Mouse (Mus musculus) embryonic facial prominence, embryonic 11.5 days (tissue): ENCODE data around the gene Rho. TPM values are rescaled to one million over a fixed set of nuclear protein-coding genes. Genes with fewer than 3 reads are reported as not detected.

Experiments used
- ATAC-seq: fragments of 200-750 bp; cut with Nextera tagmentation; replicated peaks from 2 replicates; pipeline ENCODE4 v1.8.0; 2017; ENCODE audit warnings: low read depth; ENCODE audit not compliant: insufficient number of reproducible peaks, low FRiP score, low TSS enrichment
- DNase-seq: peaks from one replicate; pipeline ENCODE4 v3.0.0-alpha.2; 2015; ENCODE audit warnings: low spot score
- H3K27ac ChIP-seq: fragments of 300-500 bp; sonication (generic); replicated peaks from 2 replicates; pipeline ENCODE4 v1.5.1; 2014; ENCODE audit warnings: mild to moderate bottlenecking, low read depth, low read length, control low read depth
- H3K27me3 ChIP-seq: fragments of 300-500 bp; sonication (generic); 2 replicates; pipeline ENCODE4 v1.6.1; 2014; ENCODE audit warnings: mild to moderate bottlenecking, low read length, moderate library complexity, mixed read lengths; ENCODE audit not compliant: control insufficient read depth, insufficient read depth
- H3K36me3 ChIP-seq: fragments of 300-500 bp; sonication (generic); replicated peaks from 2 replicates; pipeline ENCODE4 v1.6.1; 2014; ENCODE audit warnings: low read depth, mild to moderate bottlenecking, low read length, moderate library complexity, mixed read lengths; ENCODE audit not compliant: control insufficient read depth, insufficient read depth
- H3K4me1 ChIP-seq: fragments of 300-500 bp; sonication (generic); 2 replicates; pipeline ENCODE4 v1.6.1; 2014; ENCODE audit warnings: low read length, mixed read lengths; ENCODE audit not compliant: control insufficient read depth, insufficient read depth
- H3K4me2 ChIP-seq: fragments of 300-500 bp; sonication (generic); 2 replicates; pipeline ENCODE4 v1.6.1; 2014; ENCODE audit warnings: low read depth, mild to moderate bottlenecking, control low read depth, low read length, moderate library complexity
- H3K4me3 ChIP-seq: fragments of 300-500 bp; sonication (generic); 2 replicates; pipeline ENCODE4 v1.5.1; 2014; ENCODE audit warnings: low read depth, low read length, control low read depth
- H3K9ac ChIP-seq: fragments of 300-500 bp; sonication (generic); replicated peaks from 2 replicates; pipeline ENCODE4 v1.6.1; 2014; ENCODE audit warnings: mild to moderate bottlenecking, control low read depth, low read length
- H3K9me3 ChIP-seq: fragments of 300-500 bp; sonication (generic); replicated peaks from 2 replicates; pipeline ENCODE4 v1.6.1; 2016; ENCODE audit warnings: mild to moderate bottlenecking, low read length, inconsistent platforms, mixed read lengths; ENCODE audit not compliant: control insufficient read depth
- WGBS: fragments of 180-500 bp; shearing (Covaris S2); extraction: QIAGEN DNeasy Blood & Tissue Kit; methylation state at CpG from one replicate; pipeline ENCODE4 v1.1.7; 2014; 5-methylcytosine and 5-hydroxymethylcytosine counted together
- polyA plus RNA-seq: library from polyadenylated mRNA; unstranded; fragments of >200 nt; fragmentation: Nextera tagmentation; extraction: Ambion mirVana; gene quantifications from 2 replicates; pipeline ENCODE4 v1.2.1, GENCODE M21; 2014

Rho gene
- polyA plus RNA-seq, 1 experiment from 2014 or later, result 0.14 TPM

- no peaks in the 10 kb centered on the region for H3K27me3 ChIP-seq
- H3K9ac ChIP-seq, result no peak overlapping the region
- DNase-seq, result no peak
- H3K27ac ChIP-seq, result no peak overlapping the region
- H3K4me2 ChIP-seq, result no peak overlapping the region
- 68% methylated on average over 6 of the region's 6 CpGs for WGBS
- no peaks in the 10 kb centered on the region for H3K4me1 ChIP-seq
- H3K36me3 ChIP-seq, result no peaks in the 10 kb centered on the region
- no peaks in the 10 kb centered on the region for H3K9me3 ChIP-seq
- ATAC-seq, result no peak
- no peak overlapping the region for H3K4me3 ChIP-seq
These were observed 14.8 kb downstream of the Rho start for GRCm38 (mm10) chr6:115946389-115946788.

DNA sequence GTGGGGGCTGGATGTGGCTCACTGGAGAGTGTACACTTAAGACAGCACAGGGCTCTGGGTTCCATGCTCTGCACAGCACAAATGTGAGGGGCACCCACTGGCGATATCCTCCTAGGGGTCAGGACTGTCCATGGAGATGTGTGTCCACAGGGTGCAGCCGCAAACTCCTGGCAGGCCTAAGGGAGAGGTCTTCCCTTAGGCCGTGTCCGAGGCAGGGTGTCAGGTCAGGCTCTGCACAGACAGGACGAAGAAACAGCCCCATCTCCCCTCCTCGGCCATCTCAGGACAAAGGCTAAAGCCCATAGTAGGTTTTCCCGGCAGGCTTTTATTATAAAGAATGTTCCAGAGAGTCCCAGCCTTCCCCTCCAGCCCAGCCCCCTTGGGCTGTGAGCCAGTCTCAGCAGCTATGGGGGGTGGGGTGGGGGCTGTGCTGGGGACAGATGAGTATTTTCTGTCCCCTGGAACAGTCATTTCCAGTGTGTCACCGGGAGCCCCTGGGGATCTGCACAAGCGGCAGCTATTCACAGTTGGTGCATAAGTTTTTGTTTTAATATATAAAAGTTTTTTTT is 23.0 kb downstream of the Rho start:
- no peak overlapping the region for H3K4me2 ChIP-seq
- no peaks in the 10 kb centered on the region for H3K36me3 ChIP-seq
- ATAC-seq (no peak), DNase-seq (no peak)
- no peaks in the 10 kb centered on the region for H3K27me3 ChIP-seq
- H3K27ac ChIP-seq, result no peak overlapping the region
- no peak overlapping the region for H3K9ac ChIP-seq
- no peak overlapping the region for H3K4me3 ChIP-seq
- H3K9me3 ChIP-seq, result no peaks in the 10 kb centered on the region
- WGBS, result 87% methylated on average over 9 of the region's 9 CpGs
- H3K4me1 ChIP-seq, result peaks cover 3% of the 10 kb centered on the region; the same call in 1 of the 2 replicates

GRCm38 (mm10) chr6:115955169-115955568 is 23.6 kb downstream of the Rho start:
- WGBS, result 80% methylated on average over 4 of the region's 4 CpGs
- Histone ChIP-seq H3K27ac (no peak overlapping the region), H3K9me3 (no peaks in the 10 kb centered on the region), H3K4me3 (no peak overlapping the region), H3K27me3 (no peaks in the 10 kb centered on the region), H3K4me2 (no peak overlapping the region), H3K36me3 (no peaks in the 10 kb centered on the region), H3K9ac (no peak overlapping the region), H3K4me1 (peaks cover 3% of the 10 kb centered on the region; the same call in 1 of the 2 replicates)
- no peak for ATAC-seq
- DNase-seq, result no peak

GRCm38 (mm10) chr6:115955664-115956063 is 24.1 kb downstream of the Rho start:
- H3K4me2 ChIP-seq, result no peak overlapping the region
- no peak overlapping the region for H3K27ac ChIP-seq
- H3K9me3 ChIP-seq, result no peaks in the 10 kb centered on the region
- DNase-seq, result no peak
- H3K4me3 ChIP-seq, result no peak overlapping the region
- ATAC-seq, result no peak
- H3K36me3 ChIP-seq, result no peaks in the 10 kb centered on the region
- no peaks in the 10 kb centered on the region for H3K27me3 ChIP-seq
- peaks cover 3% of the 10 kb centered on the region; the same call in 1 of the 2 replicates for H3K4me1 ChIP-seq
- no peak overlapping the region for H3K9ac ChIP-seq
- 82% methylated on average over 11 of the region's 11 CpGs for WGBS

DNA sequence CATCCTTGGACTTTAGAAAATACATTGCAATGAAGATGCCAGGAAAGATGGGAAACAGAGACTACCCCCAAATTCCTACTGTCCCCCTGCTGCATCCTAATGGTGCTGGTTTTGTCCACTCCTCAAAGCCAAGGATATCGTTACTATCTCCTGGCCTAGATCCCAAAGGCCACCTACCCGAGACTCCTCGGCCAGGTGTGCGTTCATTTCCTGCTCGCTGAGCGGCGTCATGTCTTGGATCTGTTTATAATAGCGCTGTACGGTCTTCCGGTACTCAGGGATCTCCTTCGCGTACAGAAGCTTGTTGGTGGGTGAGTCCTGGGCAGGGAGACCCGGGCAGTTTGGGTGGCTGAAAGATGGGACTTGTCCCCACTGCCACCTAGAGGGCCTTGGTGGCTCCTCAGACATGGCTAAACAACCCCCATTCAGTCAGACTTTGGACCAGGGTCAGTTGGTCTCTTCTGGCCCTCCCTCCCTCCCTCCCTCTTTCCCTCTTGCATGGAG is 24.9 kb downstream of the Rho start:
- H3K27me3 ChIP-seq, result no peaks in the 10 kb centered on the region
- H3K27ac ChIP-seq, result no peak overlapping the region
- ATAC-seq (no peak), DNase-seq (no peak)
- H3K4me3 ChIP-seq, result no peak overlapping the region
- no peak overlapping the region for H3K9ac ChIP-seq
- H3K9me3 ChIP-seq, result no peaks in the 10 kb centered on the region
- WGBS, result 89% methylated on average over 13 of the region's 13 CpGs
- H3K36me3 ChIP-seq, result no peaks in the 10 kb centered on the region
- H3K4me2 ChIP-seq, result no peak overlapping the region
- H3K4me1 ChIP-seq, result peaks cover 3% of the 10 kb centered on the region; the same call in 1 of the 2 replicates

- ATAC-seq (0 out of 2 replicates have a peak, but pooled peaks have one; percentile 5), DNase-seq (peak; percentile 24)
- no peaks in the 10 kb centered on the region for H3K36me3 ChIP-seq
- no peaks in the 10 kb centered on the region for H3K27me3 ChIP-seq
- no peak overlapping the region for H3K4me3 ChIP-seq
- H3K4me1 ChIP-seq, result peaks cover 3% of the 10 kb centered on the region; the same call in 1 of the 2 replicates
- H3K9me3 ChIP-seq, result no peaks in the 10 kb centered on the region
- H3K27ac ChIP-seq, result no peak overlapping the region
- H3K4me2 ChIP-seq, result no peak overlapping the region
- H3K9ac ChIP-seq, result no peak overlapping the region
- WGBS, result 37% methylated on average over 16 of the region's 16 CpGs
These were observed 25.5 kb downstream of the Rho start for GRCm38 (mm10) chr6:115956922-115957601.

DNA sequence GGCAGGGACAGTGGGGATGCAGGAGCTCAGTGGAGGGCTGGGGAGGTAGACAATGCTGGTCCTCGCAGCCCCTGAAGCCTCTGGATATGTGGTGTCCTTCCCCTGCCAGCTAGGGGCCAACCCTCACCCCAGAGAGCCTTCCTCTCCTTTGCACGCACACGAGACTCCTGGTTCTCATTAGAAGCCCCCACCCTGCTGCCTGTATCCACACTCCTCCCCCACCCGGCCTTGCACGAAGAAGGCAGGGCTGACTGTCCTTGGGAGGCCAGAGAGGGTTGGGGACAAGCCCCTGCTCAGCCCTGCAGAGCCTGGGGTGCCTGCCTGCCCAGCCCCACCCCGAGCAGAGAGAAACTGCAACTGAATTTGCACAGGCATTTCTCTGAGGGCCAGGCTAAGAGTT is 26.1 kb downstream of the Rho start:
- H3K27ac ChIP-seq, result no peak overlapping the region
- H3K27me3 ChIP-seq, result no peaks in the 10 kb centered on the region; the same call in 1 of the 2 replicates
- H3K4me3 ChIP-seq, result no peak overlapping the region
- 0 out of 2 replicates have a peak overlapping the region, but pooled peaks have one; percentile 26 for H3K9ac ChIP-seq
- H3K4me1 ChIP-seq, result peaks cover 3% of the 10 kb centered on the region; the same call in 1 of the 2 replicates
- no peaks in the 10 kb centered on the region for H3K36me3 ChIP-seq
- WGBS, result 22% methylated on average over 6 of the region's 6 CpGs
- ATAC-seq (0 out of 2 replicates have a peak, but pooled peaks have one; percentile 25), DNase-seq (peak; percentile 63)
- H3K9me3 ChIP-seq, result no peaks in the 10 kb centered on the region
- H3K4me2 ChIP-seq, result no peak overlapping the region

- Histone ChIP-seq H3K27ac (no peak overlapping the region), H3K4me1 (peaks cover 3% of the 10 kb centered on the region; the same call in 1 of the 2 replicates), H3K27me3 (no peaks in the 10 kb centered on the region; the same call in 1 of the 2 replicates), H3K9ac (no peak overlapping the region), H3K4me2 (no peak overlapping the region), H3K4me3 (no peak overlapping the region), H3K36me3 (no peaks in the 10 kb centered on the region), H3K9me3 (no peaks in the 10 kb centered on the region)
- no peak for ATAC-seq
- no peak for DNase-seq
- WGBS, result 91% methylated on average over 9 of the region's 9 CpGs
These were observed 26.9 kb downstream of the Rho start for GRCm38 (mm10) chr6:115958445-115958844.
